Mouse (Mus musculus): ENCODE results near the gene Osm. TPM values are rescaled to one million over a fixed set of nuclear protein-coding genes. Genes with fewer than 3 reads are reported as not detected.

The Osm gene
- polyA plus RNA-seq, 1 experiment from 2014 or later = 0.40 TPM

DNA sequence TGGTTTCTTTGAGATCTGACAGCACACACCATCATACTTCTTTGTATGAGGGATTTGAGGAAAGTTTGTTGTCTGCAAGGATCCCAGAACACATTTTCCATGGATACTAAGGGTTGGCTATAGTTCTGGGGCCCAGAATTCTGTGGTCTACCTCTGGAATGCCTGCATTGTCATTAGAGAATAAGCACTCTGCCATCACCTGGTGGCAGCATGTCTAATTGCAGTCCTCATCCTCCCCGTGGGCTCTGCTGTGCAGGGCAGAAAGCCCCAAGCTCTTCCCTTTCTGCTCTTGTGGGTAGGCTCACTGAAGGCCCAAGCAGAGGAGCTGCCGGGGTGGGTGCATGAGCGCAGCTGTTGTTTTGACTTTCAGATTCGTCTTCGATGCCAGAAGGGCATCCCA, 26.7 kb upstream of the Osm start:
- no peak overlapping the region for H3K4me3 ChIP-seq (ENCODE audit: low read depth, low read length)
- H3K27me3 ChIP-seq (ENCODE audit: control insufficient read depth, insufficient read depth, low read depth, low read length) = no peaks in the 10 kb centered on the region
- no peaks in the 10 kb centered on the region for H3K9me3 ChIP-seq (replicated peaks; ENCODE audit: control insufficient read depth, low read length)
- H3K36me3 ChIP-seq (ENCODE audit: control insufficient read depth, insufficient read depth) = no peaks in the 10 kb centered on the region
- ATAC-seq (ENCODE audit: low read depth) = no peak
- no peak overlapping the region for H3K4me2 ChIP-seq (ENCODE audit: low read depth, low read length)
- no peak overlapping the region for H3K27ac ChIP-seq (ENCODE audit: low read length)
- 56% methylated on average over 5 of the region's 5 CpGs for WGBS (ENCODE audit: insufficient replicate concordance)
- no peak overlapping the region for H3K9ac ChIP-seq (ENCODE audit: low read depth, low read length)
- H3K4me1 ChIP-seq (ENCODE audit: control insufficient read depth, low read depth, low read length) = no peaks in the 10 kb centered on the region

DNA sequence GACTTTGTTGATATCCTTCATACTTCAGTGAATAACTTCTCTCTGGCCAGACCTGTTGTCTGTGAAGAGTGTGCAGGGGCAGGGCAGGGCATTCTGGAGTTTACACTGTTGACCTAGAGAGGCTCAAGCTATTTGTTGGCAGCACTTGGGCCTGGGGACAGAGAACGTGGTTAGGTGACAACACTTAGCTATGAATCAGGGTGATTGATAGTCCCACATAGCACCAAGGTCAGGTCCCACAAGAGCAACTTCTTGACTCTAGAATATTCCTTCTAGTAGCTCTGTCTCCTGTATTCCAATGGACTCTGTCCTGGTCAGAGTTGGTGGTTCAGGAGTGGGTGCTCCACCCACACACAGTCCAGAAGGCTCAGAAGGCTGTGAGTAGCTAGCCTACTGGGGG, 25.4 kb upstream of the Osm start:
- no peaks in the 10 kb centered on the region for H3K27me3 ChIP-seq (ENCODE audit: control insufficient read depth, insufficient read depth, low read depth, low read length)
- H3K36me3 ChIP-seq (ENCODE audit: control insufficient read depth, insufficient read depth) = no peaks in the 10 kb centered on the region
- H3K9ac ChIP-seq (ENCODE audit: low read depth, low read length) = no peak overlapping the region
- no peaks in the 10 kb centered on the region for H3K9me3 ChIP-seq (replicated peaks; ENCODE audit: control insufficient read depth, low read length)
- ATAC-seq (ENCODE audit: low read depth) = no peak
- whole genome bisulfite sequencing (ENCODE audit: insufficient replicate concordance) = 57% methylated on average over 1 of the region's 1 CpGs
- H3K4me1 ChIP-seq (ENCODE audit: control insufficient read depth, low read depth, low read length) = no peaks in the 10 kb centered on the region
- no peak overlapping the region for H3K4me3 ChIP-seq (ENCODE audit: low read depth, low read length)
- H3K4me2 ChIP-seq (ENCODE audit: low read depth, low read length) = no peak overlapping the region
- H3K27ac ChIP-seq (ENCODE audit: low read length) = no peak overlapping the region

DNA sequence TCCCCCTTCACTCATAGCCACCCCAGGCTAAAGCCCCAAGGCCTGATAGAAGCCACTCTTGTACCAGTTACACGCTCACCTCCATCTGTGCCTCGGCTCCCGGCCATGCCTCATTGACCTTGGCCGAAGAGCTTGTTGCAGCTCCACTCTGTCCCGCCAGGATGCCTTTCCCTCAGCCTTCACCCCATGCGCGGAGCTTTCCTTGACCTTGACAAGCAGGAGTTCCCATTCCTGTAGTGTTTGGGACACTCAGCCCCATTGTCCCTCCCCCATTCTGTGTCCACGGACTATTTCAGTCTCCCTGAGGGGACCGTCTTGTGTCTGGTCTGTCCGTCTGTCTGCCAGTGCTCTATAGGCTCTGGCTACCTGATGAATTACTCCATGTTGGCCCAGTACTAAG, 23.1 kb upstream of the Osm start:
- Histone ChIP-seq H3K27me3 (ENCODE audit: control insufficient read depth, insufficient read depth, low read depth, low read length) (no peaks in the 10 kb centered on the region), H3K9me3 (replicated peaks; ENCODE audit: control insufficient read depth, low read length) (no peaks in the 10 kb centered on the region), H3K4me2 (ENCODE audit: low read depth, low read length) (no peak overlapping the region), H3K4me1 (ENCODE audit: control insufficient read depth, low read depth, low read length) (peaks cover 6% of the 10 kb centered on the region), H3K9ac (ENCODE audit: low read depth, low read length) (no peak overlapping the region), H3K4me3 (ENCODE audit: low read depth, low read length) (no peak overlapping the region), H3K36me3 (ENCODE audit: control insufficient read depth, insufficient read depth) (no peaks in the 10 kb centered on the region), H3K27ac (ENCODE audit: low read length) (no peak overlapping the region)
- WGBS (ENCODE audit: insufficient replicate concordance) = 84% methylated on average over 10 of the region's 10 CpGs
- no peak for ATAC-seq (ENCODE audit: low read depth)

DNA sequence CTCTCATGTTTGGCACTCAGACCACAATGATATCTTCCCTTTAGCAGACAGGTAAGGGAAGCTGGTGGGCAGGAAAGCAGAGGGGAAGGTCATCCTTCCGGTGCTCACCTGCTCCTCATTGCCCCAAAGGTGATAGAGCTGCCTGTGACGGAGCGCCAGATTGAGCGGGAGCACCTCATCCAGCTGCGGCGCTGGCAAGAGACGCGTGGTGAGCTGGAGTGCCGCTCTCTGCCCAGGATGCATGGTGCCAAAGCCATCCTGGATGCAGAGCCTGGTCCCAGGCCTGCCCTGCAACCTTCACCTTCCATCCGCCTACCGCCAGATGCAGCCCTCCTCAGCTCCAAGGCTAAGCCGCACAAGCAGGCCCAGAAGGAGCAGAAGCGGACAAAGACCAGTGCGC, 21.6 kb upstream of the Osm start:
- no peak for ATAC-seq (ENCODE audit: low read depth)
- whole genome bisulfite sequencing (ENCODE audit: insufficient replicate concordance) = 93% methylated on average over 14 of the region's 14 CpGs
- no peak overlapping the region for H3K4me2 ChIP-seq (ENCODE audit: low read depth, low read length)

DNA sequence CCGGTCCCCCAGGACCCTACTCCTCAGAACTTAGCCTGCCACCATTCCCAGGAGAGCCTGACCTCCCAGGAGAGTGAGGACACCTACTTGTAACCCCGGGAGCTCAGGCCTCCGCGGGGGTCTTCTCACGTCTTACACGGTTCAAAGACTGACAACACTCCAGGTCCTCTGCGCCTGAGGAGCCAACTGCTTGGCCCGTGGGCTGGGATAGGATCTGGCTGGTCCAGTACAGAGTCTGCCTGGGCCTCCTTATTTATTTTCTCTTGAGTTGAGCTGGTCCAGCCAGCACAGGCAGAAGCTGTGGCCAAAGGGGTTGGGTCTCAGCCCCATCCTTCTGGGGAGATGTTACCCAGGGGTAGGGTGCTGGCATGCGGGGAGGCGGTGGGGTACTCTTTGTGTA, 21.2 kb upstream of the Osm start:
- no peak overlapping the region for H3K27ac ChIP-seq (ENCODE audit: low read length)
- H3K4me1 ChIP-seq (ENCODE audit: control insufficient read depth, low read depth, low read length) = peaks cover 21% of the 10 kb centered on the region
- no peak overlapping the region for H3K4me2 ChIP-seq (ENCODE audit: low read depth, low read length)
- H3K9ac ChIP-seq (ENCODE audit: low read depth, low read length) = no peak overlapping the region
- H3K36me3 ChIP-seq (ENCODE audit: control insufficient read depth, insufficient read depth) = no peaks in the 10 kb centered on the region
- H3K4me3 ChIP-seq (ENCODE audit: low read depth, low read length) = no peak overlapping the region
- no peaks in the 10 kb centered on the region for H3K9me3 ChIP-seq (replicated peaks; ENCODE audit: control insufficient read depth, low read length)
- ATAC-seq (ENCODE audit: low read depth) = no peak
- 72% methylated on average over 10 of the region's 10 CpGs for WGBS (ENCODE audit: insufficient replicate concordance)
- H3K27me3 ChIP-seq (ENCODE audit: control insufficient read depth, insufficient read depth, low read depth, low read length) = peaks cover 17% of the 10 kb centered on the region

More for the DNA sequence above, 21.6 kb upstream of the Osm start:
- no peak overlapping the region for H3K27ac ChIP-seq (ENCODE audit: low read length)
- H3K9ac ChIP-seq (ENCODE audit: low read depth, low read length) = no peak overlapping the region
- H3K9me3 ChIP-seq (replicated peaks; ENCODE audit: control insufficient read depth, low read length) = no peaks in the 10 kb centered on the region
- peaks cover 18% of the 10 kb centered on the region for H3K4me1 ChIP-seq (ENCODE audit: control insufficient read depth, low read depth, low read length)
- no peaks in the 10 kb centered on the region for H3K36me3 ChIP-seq (ENCODE audit: control insufficient read depth, insufficient read depth)
- H3K4me3 ChIP-seq (ENCODE audit: low read depth, low read length) = no peak overlapping the region
- H3K27me3 ChIP-seq (ENCODE audit: control insufficient read depth, insufficient read depth, low read depth, low read length) = peaks cover 13% of the 10 kb centered on the region

DNA sequence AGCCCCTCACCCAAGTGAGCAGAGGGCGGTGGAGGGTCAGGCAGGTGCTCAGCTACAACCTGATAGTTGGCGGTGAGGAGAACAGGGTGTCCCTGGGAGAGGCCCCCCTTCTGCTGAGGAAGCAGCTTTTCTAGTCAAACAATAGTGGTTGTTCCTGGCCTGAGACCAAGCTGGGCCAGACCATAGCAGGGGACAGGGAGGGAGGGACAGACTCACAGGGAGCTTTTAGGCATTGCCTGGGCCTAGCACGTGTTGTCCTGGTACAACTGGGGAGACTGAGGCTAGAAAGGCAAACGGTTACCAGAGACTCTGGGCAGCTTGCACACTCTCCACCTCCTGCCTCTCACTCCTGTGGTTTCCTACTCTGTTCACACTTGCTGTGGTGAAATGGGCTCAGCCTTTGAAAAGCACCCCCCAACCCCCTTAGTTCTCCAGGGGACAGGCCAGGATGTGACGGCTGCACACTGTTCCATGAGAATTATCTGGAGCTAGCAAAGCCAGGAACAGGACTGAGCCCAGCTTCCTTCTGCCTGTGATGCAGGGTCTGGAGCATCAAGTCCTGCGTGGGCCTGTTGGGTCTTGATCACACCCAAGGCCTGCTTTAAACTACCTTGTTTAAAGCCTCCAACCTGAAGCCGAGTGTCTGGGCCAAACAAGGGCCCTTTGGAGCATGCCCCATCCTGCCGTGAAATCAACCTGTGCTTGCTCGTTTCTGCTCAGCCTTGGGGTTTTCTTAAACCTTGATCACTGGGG, 19.8 kb upstream of the Osm start:
- Histone ChIP-seq H3K9ac (ENCODE audit: low read depth, low read length) (no peak overlapping the region), H3K36me3 (ENCODE audit: control insufficient read depth, insufficient read depth) (no peaks in the 10 kb centered on the region), H3K4me2 (ENCODE audit: low read depth, low read length) (no peak overlapping the region), H3K27me3 (ENCODE audit: control insufficient read depth, insufficient read depth, low read depth, low read length) (peaks cover 17% of the 10 kb centered on the region), H3K27ac (ENCODE audit: low read length) (no peak overlapping the region), H3K4me1 (ENCODE audit: control insufficient read depth, low read depth, low read length) (peaks cover 27% of the 10 kb centered on the region), H3K4me3 (ENCODE audit: low read depth, low read length) (no peak overlapping the region), H3K9me3 (replicated peaks; ENCODE audit: control insufficient read depth, low read length) (no peaks in the 10 kb centered on the region)
- ATAC-seq (ENCODE audit: low read depth) = no peak
- 69% methylated on average over 9 of the region's 9 CpGs for WGBS (ENCODE audit: insufficient replicate concordance)

DNA sequence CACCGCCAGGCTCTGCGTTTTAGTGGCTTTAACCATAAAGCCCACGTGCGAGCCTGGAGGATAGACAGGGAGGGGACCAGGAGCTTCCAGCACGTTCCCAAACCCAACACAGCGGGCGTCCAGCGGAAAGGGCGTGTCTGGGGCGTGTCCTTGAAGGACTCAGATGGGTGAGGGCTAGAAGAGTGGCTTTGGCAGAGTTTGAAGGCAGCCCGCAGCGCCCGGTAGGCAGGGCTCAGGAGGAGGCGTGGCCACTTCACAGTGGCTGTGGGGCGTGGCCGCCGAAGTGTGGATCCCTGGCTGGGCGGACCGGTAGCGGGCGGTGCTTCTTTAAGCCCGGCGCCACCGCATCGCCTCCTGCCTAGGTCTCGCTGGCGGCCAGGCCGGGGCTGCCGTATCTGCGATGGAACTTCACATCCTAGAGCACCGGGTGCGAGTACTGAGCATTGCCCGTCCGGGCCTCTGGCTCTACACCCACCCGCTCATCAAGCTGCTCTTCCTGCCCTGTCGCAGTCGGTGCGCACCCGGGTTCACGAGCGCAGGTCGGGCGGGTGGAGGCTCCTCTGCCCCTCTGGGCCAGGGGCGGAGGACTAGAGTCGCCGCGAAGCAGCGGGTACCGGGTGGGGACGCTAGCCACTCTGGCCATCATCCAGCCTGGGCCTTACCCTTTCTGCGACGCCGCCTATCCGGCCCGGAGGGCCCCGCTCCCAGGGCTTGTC, 18.1 kb upstream of the Osm start, which contains the start of gene Castor1:
TSS of gene Castor1 (plus strand) at position 312 of the 716 bp plus-strand sequence.
- peaks cover 17% of the 10 kb centered on the region for H3K27me3 ChIP-seq (ENCODE audit: control insufficient read depth, insufficient read depth, low read depth, low read length)
- H3K36me3 ChIP-seq (ENCODE audit: control insufficient read depth, insufficient read depth) = no peaks in the 10 kb centered on the region
- 0 out of 2 replicates have a peak within 1 kb of the TSS, but pooled peaks have one; percentile 48 for H3K27ac ChIP-seq (ENCODE audit: low read length)
- H3K4me3 ChIP-seq (ENCODE audit: low read depth, low read length) = peak within 1 kb of the TSS; percentile 63
- ATAC-seq (ENCODE audit: low read depth) = peak; percentile 93
- peak within 1 kb of the TSS; percentile 74 for H3K9ac ChIP-seq (ENCODE audit: low read depth, low read length)
- no peaks in the 10 kb centered on the region for H3K9me3 ChIP-seq (replicated peaks; ENCODE audit: control insufficient read depth, low read length)
- peaks cover 41% of the 10 kb centered on the region for H3K4me1 ChIP-seq (ENCODE audit: control insufficient read depth, low read depth, low read length)
- H3K4me2 ChIP-seq (ENCODE audit: low read depth, low read length) = peak within 1 kb of the TSS; percentile 99
- under 1% methylated on average over 56 of the region's 56 CpGs for WGBS (ENCODE audit: insufficient replicate concordance)

DNA sequence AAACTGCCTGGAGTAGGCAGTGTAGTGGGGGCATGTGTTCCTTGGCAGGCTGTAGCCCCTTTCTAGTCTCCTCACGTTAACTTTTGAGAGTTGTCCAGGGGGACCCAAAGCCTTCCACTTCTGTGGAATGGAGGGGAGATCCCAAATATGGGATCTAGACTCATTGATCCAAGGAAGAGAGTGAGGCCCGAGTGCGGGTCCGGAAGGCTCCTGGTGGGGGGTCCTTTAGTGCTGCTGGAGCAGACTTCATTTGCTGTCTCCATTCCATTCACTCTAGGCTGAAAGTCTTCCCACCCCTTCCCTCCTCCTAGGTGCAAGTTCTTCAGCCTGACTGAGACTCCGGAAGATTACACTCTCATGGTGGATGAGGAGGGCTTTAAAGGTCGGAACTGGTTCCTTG, 17.6 kb upstream of the Osm start:
- H3K27ac ChIP-seq (ENCODE audit: low read length) = no peak overlapping the region
- peaks cover 17% of the 10 kb centered on the region for H3K27me3 ChIP-seq (ENCODE audit: control insufficient read depth, insufficient read depth, low read depth, low read length)
- no peaks in the 10 kb centered on the region for H3K36me3 ChIP-seq (ENCODE audit: control insufficient read depth, insufficient read depth)
- peaks cover 47% of the 10 kb centered on the region for H3K4me1 ChIP-seq (ENCODE audit: control insufficient read depth, low read depth, low read length)
- H3K4me2 ChIP-seq (ENCODE audit: low read depth, low read length) = peak overlapping the region; percentile 99
- 14% methylated on average over 6 of the region's 6 CpGs for WGBS (ENCODE audit: insufficient replicate concordance)
- no peak for ATAC-seq (ENCODE audit: low read depth)
- peak overlapping the region; percentile 74 for H3K9ac ChIP-seq (ENCODE audit: low read depth, low read length)
- H3K9me3 ChIP-seq (replicated peaks; ENCODE audit: control insufficient read depth, low read length) = no peaks in the 10 kb centered on the region
- peak overlapping the region; percentile 63 for H3K4me3 ChIP-seq (ENCODE audit: low read depth, low read length)

DNA sequence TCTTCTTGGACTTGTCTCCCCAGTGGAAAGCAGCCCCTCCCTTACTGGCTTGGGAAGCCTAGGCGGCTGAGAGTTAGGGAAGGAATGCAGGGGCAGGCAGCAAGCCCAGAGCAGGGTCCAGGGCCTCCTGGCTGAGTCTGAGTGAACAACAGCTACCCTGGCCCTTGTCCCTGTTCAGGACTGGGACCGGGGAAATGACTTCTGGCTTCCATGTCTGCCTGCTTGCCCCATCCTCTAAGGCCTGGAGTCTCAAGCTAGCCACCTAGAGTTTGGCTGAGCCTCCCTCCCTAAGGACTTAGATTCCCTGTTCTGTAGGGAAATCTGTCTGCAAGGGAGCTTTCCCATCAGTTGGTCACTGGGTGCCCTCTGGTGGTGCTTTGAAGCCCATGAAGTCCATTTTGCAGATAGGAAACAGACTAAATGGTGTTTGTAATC, 16.9 kb upstream of the Osm start:
- peaks cover 54% of the 10 kb centered on the region for H3K4me1 ChIP-seq (ENCODE audit: control insufficient read depth, low read depth, low read length)
- H3K27me3 ChIP-seq (ENCODE audit: control insufficient read depth, insufficient read depth, low read depth, low read length) = peaks cover 17% of the 10 kb centered on the region
- H3K4me2 ChIP-seq (ENCODE audit: low read depth, low read length) = 0 out of 2 replicates have a peak overlapping the region, but pooled peaks have one; percentile 99
- H3K9ac ChIP-seq (ENCODE audit: low read depth, low read length) = no peak overlapping the region
- WGBS (ENCODE audit: insufficient replicate concordance) = 20% methylated on average over 2 of the region's 2 CpGs
- H3K4me3 ChIP-seq (ENCODE audit: low read depth, low read length) = no peak overlapping the region
- no peak overlapping the region for H3K27ac ChIP-seq (ENCODE audit: low read length)
- no peak for ATAC-seq (ENCODE audit: low read depth)
- no peaks in the 10 kb centered on the region for H3K9me3 ChIP-seq (replicated peaks; ENCODE audit: control insufficient read depth, low read length)
- no peaks in the 10 kb centered on the region for H3K36me3 ChIP-seq (ENCODE audit: control insufficient read depth, insufficient read depth)
